Mouse (Mus musculus) heart, postnatal 0 days (tissue): ENCODE results near the gene Cacnb4.

Experiments used
- CTCF ChIP-seq: IDR thresholded peaks from 2 replicates; pipeline ENCODE4 v1.5.1; 2016; ENCODE audit warnings: antibody characterized with exemption, control low read depth, low read depth
- EP300 ChIP-seq: IDR thresholded peaks from 2 replicates; pipeline ENCODE4 v1.6.1; 2016; ENCODE audit warnings: antibody characterized with exemption, low read depth

DNA sequence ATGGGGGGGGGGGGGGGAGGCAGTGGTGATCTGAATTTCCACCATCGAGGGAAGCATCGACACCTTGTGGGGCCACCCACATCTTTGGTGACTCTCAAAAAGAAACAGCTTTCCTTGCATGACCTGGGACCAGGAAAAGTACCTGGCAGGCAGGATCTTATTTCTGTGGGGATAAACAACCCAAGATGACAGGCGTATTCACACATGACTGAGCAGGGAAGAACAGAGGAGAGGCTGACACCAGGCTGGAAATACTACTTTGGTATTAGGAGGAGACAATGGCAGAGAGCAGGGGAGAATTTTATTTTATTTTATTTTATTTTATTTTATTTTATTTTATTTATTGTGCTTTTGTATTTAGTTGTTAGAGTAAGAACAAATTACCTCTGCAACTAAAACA lies 164.4 kb downstream of the Cacnb4 start:
- no peak for TF ChIP-seq EP300
- TF ChIP-seq CTCF, result no peak
